Mouse (Mus musculus) small intestine, adult 2 months (tissue): ENCODE data around the gene Dydc1.

Experiments
- CTCF ChIP-seq: fragments of 200-500 bp; IDR thresholded peaks from 2 replicates; pipeline ENCODE4 v1.5.1; 2012; ENCODE audit warnings: low read depth, mild to moderate bottlenecking, control low read depth, inconsistent platforms, low read length, moderate library complexity, mixed read lengths; ENCODE audit not compliant: insufficient replicate concordance, insufficient read length; ENCODE audit errors: extremely low read depth
- POLR2A ChIP-seq: fragments of 200-500 bp; IDR thresholded peaks from 2 replicates; pipeline ENCODE4 v1.6.1; 2012; ENCODE audit warnings: low read depth, mild to moderate bottlenecking, control low read depth, inconsistent platforms, low read length, moderate library complexity

- TF ChIP-seq CTCF = no peak
- TF ChIP-seq POLR2A = no peak
Measured at GRCm38 (mm10) chr14:41030989-41031513, 41.7 kb upstream of the Dydc1 start.
